Mouse (Mus musculus) T-cell, adult 2 months (primary cell): Measurements from ENCODE around the gene Mlf1.

Source experiments
- DNase-seq: peaks from one replicate; pipeline ENCODE4 v3.0.0; 2022; ENCODE audit warnings: low spot score

Gene Mlf1

DNA sequence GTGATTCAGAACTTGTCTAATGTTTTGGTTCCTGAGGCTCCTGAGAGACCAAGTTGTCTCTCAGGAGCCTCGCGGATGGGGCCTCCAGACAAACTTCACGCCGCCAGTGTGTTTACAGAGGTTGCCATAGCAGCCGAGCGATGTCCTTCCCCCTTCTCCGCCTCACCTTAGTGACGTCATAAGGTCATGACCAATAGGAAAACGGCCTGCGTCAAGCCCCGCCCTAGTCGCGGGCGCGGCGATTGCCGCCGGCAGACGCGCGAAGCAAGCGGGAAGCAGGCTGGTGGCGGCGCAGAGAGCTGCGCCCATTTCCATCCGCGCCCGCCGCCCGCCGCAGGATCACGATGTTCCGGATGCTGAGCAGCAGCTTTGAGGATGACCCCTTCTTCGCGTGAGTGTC, at the start of gene Mlf1:
Gene Mlf1, plus strand, starts transcription at position 226 of the 400 bp plus-strand sequence.
- peak; percentile 76 for DNase-seq

GRCm38 (mm10) chr3:67339558-67339957, 34.3 kb upstream of the Mlf1 start:
- DNase-seq, result no peak

GRCm38 (mm10) chr3:67340921-67341320, 33.0 kb upstream of the Mlf1 start:
- DNase-seq, result no peak

- no peak for DNase-seq
Measured at GRCm38 (mm10) chr3:67343004-67343662, 30.8 kb upstream of the Mlf1 start.

GRCm38 (mm10) chr3:67344599-67344998, 29.3 kb upstream of the Mlf1 start:
- peak; percentile 26 for DNase-seq

GRCm38 (mm10) chr3:67346674-67347073, 27.2 kb upstream of the Mlf1 start:
- DNase-seq, result no peak

DNA sequence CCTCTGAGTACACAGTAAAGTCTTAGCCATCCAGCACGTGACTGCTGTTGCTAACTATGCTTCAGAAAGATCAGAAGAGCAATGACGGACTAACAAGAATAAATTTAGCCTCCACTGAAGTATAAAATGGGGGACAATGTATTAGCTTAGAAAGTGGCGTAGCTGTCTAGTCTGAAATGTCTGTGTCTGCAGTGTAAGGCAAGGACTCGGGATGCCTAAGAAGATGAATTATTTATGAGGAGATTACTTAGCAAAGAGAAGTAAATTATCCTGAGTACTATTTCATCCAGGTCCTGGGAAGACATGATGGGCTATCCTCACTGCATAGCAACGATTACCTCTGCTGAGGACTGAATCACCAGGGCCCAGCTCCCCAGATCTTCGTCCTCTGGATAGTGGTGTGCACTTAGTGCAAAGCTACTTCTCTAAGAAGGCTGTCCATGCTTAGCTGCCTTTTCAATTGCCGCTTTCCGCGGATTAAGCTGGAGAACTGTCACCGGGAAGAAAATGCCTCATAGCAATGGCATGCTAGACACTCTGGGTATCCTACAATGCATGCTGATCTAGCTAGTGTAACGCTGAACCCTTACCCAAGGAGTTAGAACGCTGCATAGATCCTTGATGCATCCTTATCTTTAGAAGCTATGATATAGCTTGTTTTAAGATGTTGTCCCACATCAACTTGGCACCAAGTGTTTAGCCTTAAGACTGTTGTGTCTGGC, 22.3 kb upstream of the Mlf1 start:
- DNase-seq, result no peak

DNA sequence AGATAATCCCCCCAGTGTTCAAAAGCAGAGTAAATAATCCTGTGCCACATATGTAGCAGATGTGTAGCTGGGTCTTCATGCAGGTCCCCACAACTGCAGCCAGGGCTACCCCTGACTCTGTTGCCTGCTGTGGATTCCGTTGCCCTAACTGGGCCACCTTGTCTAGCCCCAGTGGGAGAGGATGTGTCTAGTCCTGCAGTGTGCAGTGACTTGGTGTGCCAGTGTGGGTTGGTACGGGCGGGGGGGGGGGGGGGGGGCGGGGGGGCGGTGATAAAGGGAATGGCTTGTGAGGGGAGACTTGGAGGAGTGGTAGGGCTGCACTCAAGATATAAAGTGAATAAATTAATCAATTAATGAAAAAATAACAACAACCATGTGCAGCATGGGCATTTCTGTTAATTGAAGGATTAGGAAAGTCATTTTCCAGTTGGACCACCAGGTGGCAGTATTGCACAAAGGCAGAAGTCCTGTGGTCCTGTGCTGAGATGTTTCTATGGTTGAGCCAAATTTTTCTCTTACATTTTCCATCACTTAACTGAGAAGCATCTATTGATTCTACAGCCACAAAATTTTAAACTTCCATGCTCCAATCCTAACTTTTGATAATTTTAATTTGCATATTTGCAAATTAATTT, 21.7 kb upstream of the Mlf1 start:
- DNase-seq, result peak; percentile 24

DNA sequence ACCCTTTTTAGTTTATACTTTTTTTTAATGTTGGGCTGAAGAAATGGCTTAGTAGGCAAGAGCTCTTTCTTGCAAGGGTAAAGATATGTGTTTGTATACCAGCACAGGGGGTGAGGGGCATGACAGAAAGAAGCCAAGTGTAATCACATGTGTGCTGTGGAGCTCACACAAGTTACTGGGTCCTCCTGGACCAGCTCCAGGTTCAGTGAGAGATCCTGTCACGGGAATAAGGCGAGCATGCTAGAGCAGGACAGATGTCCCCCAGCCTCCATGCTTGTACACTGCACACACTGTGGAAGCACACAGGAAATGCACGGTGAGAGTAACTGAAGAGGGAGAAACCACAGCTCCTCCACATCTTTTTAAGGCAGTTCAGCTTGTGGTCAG, 21.1 kb upstream of the Mlf1 start:
- DNase-seq, result no peak

- DNase-seq, result no peak
Measured at GRCm38 (mm10) chr3:67358376-67358775, 15.5 kb upstream of the Mlf1 start.

- DNase-seq, result no peak
Measured at GRCm38 (mm10) chr3:67366087-67366892, 7.6 kb upstream of the Mlf1 start.

GRCm38 (mm10) chr3:67367481-67367880, 6.4 kb upstream of the Mlf1 start:
- DNase-seq, result no peak

- DNase-seq, result no peak
Measured at GRCm38 (mm10) chr3:67369407-67370079, 4.4 kb upstream of the Mlf1 start.

DNA sequence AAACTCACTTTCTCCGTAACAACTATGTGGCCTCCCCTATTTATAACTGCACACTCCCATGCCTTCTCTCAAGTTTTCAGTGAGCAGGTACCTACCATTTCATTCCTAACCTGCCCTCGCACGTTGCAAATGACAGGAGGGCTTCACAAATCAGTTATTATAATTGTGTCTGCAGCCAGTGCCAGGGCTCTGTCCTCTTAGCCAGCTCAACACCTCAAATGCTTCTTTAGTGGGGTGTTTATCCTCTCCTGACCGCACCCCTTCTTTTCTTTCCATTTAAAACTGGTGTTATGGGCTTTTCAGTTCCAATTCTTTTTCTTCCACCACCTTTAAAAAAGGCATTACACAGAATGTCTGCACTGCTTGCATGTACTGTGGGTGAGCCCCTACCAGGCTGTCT, 1.7 kb upstream of the Mlf1 start:
- no peak for DNase-seq

GRCm38 (mm10) chr3:67372781-67373180, 1.1 kb upstream of the Mlf1 start:
- no peak for DNase-seq

GRCm38 (mm10) chr3:67374360-67374778, 472 bp downstream of the Mlf1 start:
- DNase-seq, result no peak

GRCm38 (mm10) chr3:67375063-67375462, 1.2 kb downstream of the Mlf1 start, which contains the start of gene Gm17402:
Gene Gm17402, minus strand, starts transcription at chr3:67375163.
- DNase-seq, result no peak

GRCm38 (mm10) chr3:67378215-67378614, 4.3 kb downstream of the Mlf1 start:
- DNase-seq, result no peak

DNA sequence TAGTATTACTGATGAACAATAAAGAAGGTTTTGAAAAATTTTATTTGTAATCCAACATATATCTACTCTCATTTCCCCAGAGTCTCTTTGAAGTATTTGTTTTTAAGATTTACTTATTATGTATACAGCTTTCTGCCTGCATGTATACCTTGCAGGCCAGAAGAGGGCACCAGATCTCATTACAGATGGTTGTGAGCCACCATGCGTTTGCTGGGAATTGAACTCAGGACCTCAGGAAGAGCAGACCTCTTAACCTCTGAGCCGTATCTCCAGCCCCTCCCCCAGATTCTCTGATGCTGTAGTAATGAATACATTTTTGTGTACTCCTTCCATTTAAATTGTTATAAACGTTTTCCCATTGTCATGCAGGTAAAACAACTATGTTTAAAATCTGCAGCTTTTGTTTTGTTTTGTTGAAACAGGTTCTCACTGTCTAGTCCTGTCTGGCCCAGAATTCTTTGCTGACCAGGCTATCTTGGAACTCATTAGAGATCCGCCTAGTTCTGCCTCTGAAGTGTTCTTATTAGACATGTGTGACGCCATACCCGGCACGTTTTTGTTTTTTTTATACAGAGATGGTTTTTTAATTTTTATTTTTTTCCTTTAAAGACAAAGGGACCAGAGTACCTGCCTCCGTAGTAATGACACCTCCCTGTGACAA, 55.6 kb downstream of the Mlf1 start:
- DNase-seq, result peak; percentile 10

DNA sequence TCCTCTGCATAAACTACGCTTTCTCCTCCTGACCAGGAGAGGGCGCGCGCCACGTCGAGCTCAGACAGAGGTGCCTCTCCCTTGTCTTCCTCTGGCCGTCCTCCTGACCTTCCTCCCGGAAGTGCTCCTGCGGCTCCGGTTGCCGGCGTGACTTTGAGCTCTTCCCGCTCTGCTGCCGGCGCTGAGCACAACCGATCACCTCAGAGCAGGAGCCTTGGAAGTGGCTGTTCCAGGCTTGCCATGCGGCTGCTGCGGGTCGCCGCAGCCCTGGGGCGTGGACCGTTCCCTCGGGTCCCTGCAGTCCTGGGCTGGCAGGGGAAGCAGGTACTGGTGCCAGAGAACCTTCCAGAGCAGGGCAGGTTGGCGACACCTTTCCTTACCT, 56.1 kb downstream of the Mlf1 start, which contains the start of gene Gfm1:
Gene Gfm1, plus strand, starts transcription at position 98 of the 382 bp plus-strand sequence.
- DNase-seq, result peak; percentile 85

DNA sequence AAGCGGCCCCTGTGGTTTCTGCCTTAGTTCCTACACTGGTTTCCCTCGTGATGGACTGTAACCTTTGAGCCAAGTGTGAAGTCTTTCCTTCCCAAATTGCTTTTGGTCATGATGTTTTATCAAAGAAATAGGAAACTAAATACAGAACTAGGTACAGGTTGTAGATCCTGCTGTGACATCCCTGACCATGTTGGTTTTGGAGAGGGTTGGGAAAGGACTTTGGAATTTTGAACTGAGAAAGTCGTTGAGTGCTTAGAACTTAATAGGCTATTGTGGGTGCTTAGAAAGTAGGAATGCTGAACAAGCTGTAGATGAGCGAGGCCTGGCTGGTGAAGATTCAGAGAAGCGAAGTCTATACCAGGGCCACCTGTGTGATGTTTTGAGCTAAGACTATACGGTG, 60.1 kb downstream of the Mlf1 start:
- DNase-seq, result no peak
